ENCODE assay signal across 8 mouse cellular contexts in the genomic region with DNA sequence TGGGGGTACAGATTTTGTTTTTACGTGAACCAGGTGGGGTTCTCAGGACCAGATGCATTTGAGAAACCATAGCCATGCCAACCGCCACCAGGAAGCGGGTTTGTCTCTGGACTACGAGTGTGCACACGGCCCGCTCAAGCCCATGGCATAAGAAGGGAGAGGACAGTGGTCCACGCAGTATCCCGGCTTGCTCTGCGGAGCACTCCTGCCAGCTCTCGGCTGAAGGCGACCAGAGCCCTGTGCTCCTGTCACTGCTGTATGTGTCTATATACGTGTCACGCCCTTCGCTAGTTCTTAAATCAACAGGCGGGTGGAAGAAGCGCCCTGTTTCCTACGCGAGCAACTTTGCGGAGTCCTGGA. TPM values are rescaled to one million over a fixed set of nuclear protein-coding genes. Genes with fewer than 3 reads are reported as not detected.
DNase-seq lines count a peak whose midpoint lies in the region; ATAC-seq and TF ChIP-seq lines count a peak whose summit lies in the region.

No protein-coding gene starts in this region.

- no peak overlapping the region for H3K27ac ChIP-seq in layer of hippocampus, adult 2 months
- H3K27ac ChIP-seq in embryonic facial prominence, embryonic 14.5 days (replicated peaks; ENCODE audit: low read depth, low read length) = no peak overlapping the region
- H3K27ac ChIP-seq in intestine, embryonic 16.5 days (ENCODE audit: low read length) = no peak overlapping the region
- no peak overlapping the region for H3K27ac ChIP-seq in neural tube, embryonic 14.5 days (ENCODE audit: low read depth, low read length)

- peak; percentile 24; the same call in 1 of the 2 replicates for ATAC-seq in embryonic facial prominence, embryonic 14.5 days (ENCODE audit: low read depth)
- peak; percentile 29 for ATAC-seq in intestine, embryonic 16.5 days
- peak; percentile 65; the same call in 1 of the 2 replicates for ATAC-seq in neural tube, embryonic 14.5 days (ENCODE audit: low read depth)

- WGBS in embryonic facial prominence, embryonic 14.5 days = 3% methylated on average over 16 of the region's 19 CpGs
- 5% methylated on average over 19 of the region's 19 CpGs for WGBS in intestine, embryonic 16.5 days
- WGBS in neural tube, embryonic 14.5 days = 6% methylated on average over 19 of the region's 19 CpGs

- no peaks in the 10 kb centered on the region for H3K9me3 ChIP-seq in embryonic facial prominence, embryonic 14.5 days (ENCODE audit: control insufficient read depth, low read length)
- H3K9me3 ChIP-seq in intestine, embryonic 16.5 days (ENCODE audit: control insufficient read depth, low read length) = no peaks in the 10 kb centered on the region
- H3K9me3 ChIP-seq in neural tube, embryonic 14.5 days (ENCODE audit: control insufficient read depth, low read length) = no peaks in the 10 kb centered on the region

- peak overlapping the region; percentile 99 for H3K4me2 ChIP-seq in embryonic facial prominence, embryonic 14.5 days (ENCODE audit: low read depth, low read length)
- peak overlapping the region; percentile 99 for H3K4me2 ChIP-seq in intestine, embryonic 16.5 days (ENCODE audit: low read depth, low read length)
- peak overlapping the region; percentile 94 for H3K4me2 ChIP-seq in neural tube, embryonic 14.5 days (ENCODE audit: low read depth, low read length)

- peaks cover 10% of the 10 kb centered on the region; the same call in 1 of the 2 replicates for H3K4me1 ChIP-seq in embryonic facial prominence, embryonic 14.5 days (ENCODE audit: control insufficient read depth, insufficient read depth, low read length)
- H3K4me1 ChIP-seq in intestine, embryonic 16.5 days (ENCODE audit: control insufficient read depth, insufficient read depth, low read length) = peaks cover 6% of the 10 kb centered on the region; the same call in 1 of the 2 replicates
- H3K4me1 ChIP-seq in neural tube, embryonic 14.5 days (ENCODE audit: control insufficient read depth, insufficient read depth, low read length) = peaks cover 14% of the 10 kb centered on the region

- H3K9ac ChIP-seq in embryonic facial prominence, embryonic 14.5 days (ENCODE audit: low read depth, low read length) = peak overlapping the region; percentile 53
- H3K9ac ChIP-seq in intestine, embryonic 16.5 days (ENCODE audit: low read depth, low read length) = peak overlapping the region; percentile 63
- H3K9ac ChIP-seq in neural tube, embryonic 14.5 days (replicated peaks; ENCODE audit: low read depth, low read length) = peak overlapping the region; percentile 50; the same call in 1 of the 2 replicates

- no peak for DNase-seq in layer of hippocampus, adult 2 months (ENCODE audit: low spot score in 2 of 2)
- DNase-seq in layer of hippocampus, adult 9-11 months = no peak
- peak; percentile 17 for DNase-seq in embryonic facial prominence, embryonic 14.5 days (ENCODE audit: low spot score)
- no peak for DNase-seq in adrenal gland, adult (ENCODE audit: inconsistent age in 2 of 2, low spot score in 1 of 2)
- DNase-seq in frontal cortex, postnatal 10 days (ENCODE audit: low spot score in 2 of 2) = no peak
- no peak for DNase-seq in left cerebral cortex, adult 8-10 months (ENCODE audit: low spot score in 2 of 2)

- H3K4me3 ChIP-seq in layer of hippocampus, adult 2 months = peak overlapping the region; percentile 53
- peak overlapping the region; percentile 49 for H3K4me3 ChIP-seq in embryonic facial prominence, embryonic 14.5 days (ENCODE audit: low read depth, low read length)
- H3K4me3 ChIP-seq in intestine, embryonic 16.5 days (ENCODE audit: low read length) = peak overlapping the region; percentile 53
- peak overlapping the region; percentile 45 for H3K4me3 ChIP-seq in neural tube, embryonic 14.5 days (ENCODE audit: low read depth, low read length)

- no peaks in the 10 kb centered on the region for H3K36me3 ChIP-seq in embryonic facial prominence, embryonic 14.5 days (ENCODE audit: control insufficient read depth, insufficient read depth, low read length)
- H3K36me3 ChIP-seq in intestine, embryonic 16.5 days (ENCODE audit: control insufficient read depth, insufficient read depth, low read length) = no peaks in the 10 kb centered on the region
- H3K36me3 ChIP-seq in neural tube, embryonic 14.5 days (ENCODE audit: control insufficient read depth, insufficient read depth, low read length) = no peaks in the 10 kb centered on the region

- no peak for TF ChIP-seq CTCF in layer of hippocampus, adult 2 months (conservative IDR thresholded peaks at IDR 0.05)

- peaks cover 52% of the 10 kb centered on the region for H3K27me3 ChIP-seq in embryonic facial prominence, embryonic 14.5 days (replicated peaks; ENCODE audit: control insufficient read depth, insufficient read depth, low read length)
- H3K27me3 ChIP-seq in intestine, embryonic 16.5 days (replicated peaks; ENCODE audit: control insufficient read depth, insufficient read depth, low read length) = peaks cover 31% of the 10 kb centered on the region
- peaks cover 33% of the 10 kb centered on the region for H3K27me3 ChIP-seq in neural tube, embryonic 14.5 days (ENCODE audit: control insufficient read depth, insufficient read depth, low read length)

RNA-seq across cellular contexts. Expression of gene Esyt3, which starts 0.8 kb away (rescaled TPM):
- 1 to 10 TPM; 1.7 to 1.9 TPM for total RNA-seq in layer of hippocampus, adult 2 months (2021)
- polyA plus RNA-seq in embryonic facial prominence, embryonic 14.5 days (2014; fragmentation: Nextera tagmentation; extraction: Ambion mirVana) = 0.84 and 0.90 TPM in 2 replicates
- polyA plus RNA-seq in intestine, embryonic 16.5 days (2015; fragmentation: Nextera tagmentation; extraction: Ambion mirVana) = 0.38 and 0.40 TPM in 2 replicates
- polyA plus RNA-seq in neural tube, embryonic 14.5 days (2014; fragmentation: Nextera tagmentation; extraction: Ambion mirVana) = 0.46 and 0.93 TPM in 2 replicates
- total RNA-seq in left cerebral cortex, adult 8-10 months (2022) = 1 to 10 TPM; 1.2 to 3.0 (median 2.3) TPM
